Mouse (Mus musculus) ovary, postnatal 36 days (tissue): ENCODE measurements around the gene Vmn1r121.
"Not testable (repeated sequence)": the region's sequence is repeated elsewhere in the genome, so short reads cannot be mapped to it uniquely, and the experiment has no call there.

Source experiments
- DNase-seq: peaks from one replicate; pipeline ENCODE4 v3.0.0; 2022; ENCODE audit warnings: low spot score, mixed read lengths

Vmn1r121 gene

DNA sequence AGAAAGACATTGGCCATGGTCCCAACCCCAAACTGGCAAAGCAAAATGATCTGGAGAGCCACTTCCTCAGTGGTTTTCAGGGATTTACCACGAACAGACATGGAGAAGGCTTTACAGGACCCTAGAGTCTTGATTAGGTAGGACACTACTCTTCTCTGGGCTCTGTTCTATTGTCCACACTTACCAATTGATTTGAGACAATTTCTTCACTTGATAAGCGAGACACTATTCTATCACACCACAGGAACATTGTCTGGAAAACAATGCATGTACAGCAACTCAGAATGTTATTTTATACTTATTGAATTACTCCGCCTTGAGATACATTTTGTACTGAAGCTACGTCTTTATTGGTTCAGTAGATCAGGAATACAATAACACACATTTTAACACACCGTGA is at the start of gene Vmn1r121:
Vmn1r121 (minus strand) TSS at position 101 of the 400 bp plus-strand sequence.
- not testable (repeated sequence) for DNase-seq

DNA sequence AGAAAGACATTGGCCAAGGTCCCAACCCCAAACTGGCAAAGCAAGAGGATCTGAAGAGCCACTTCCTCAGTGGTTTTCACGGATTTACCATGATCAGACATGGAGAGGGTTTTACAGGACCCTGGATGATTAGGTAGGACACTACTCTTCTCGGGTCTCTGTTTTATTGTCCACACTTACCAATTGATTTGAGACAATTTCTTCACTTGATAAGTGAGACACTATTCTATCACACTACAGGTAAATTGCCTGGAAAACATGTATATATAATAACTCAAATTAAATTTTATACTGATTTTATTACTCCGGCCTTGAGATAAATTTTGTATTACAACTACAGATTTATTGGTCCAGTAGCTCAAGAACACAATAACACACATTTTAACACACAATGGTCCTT is 35.7 kb upstream of the Vmn1r121 start, which contains the start of gene Vmn1r122:
Vmn1r122 (minus strand) TSS at position 101 of the 400 bp plus-strand sequence.
- DNase-seq: not testable (repeated sequence)

DNA sequence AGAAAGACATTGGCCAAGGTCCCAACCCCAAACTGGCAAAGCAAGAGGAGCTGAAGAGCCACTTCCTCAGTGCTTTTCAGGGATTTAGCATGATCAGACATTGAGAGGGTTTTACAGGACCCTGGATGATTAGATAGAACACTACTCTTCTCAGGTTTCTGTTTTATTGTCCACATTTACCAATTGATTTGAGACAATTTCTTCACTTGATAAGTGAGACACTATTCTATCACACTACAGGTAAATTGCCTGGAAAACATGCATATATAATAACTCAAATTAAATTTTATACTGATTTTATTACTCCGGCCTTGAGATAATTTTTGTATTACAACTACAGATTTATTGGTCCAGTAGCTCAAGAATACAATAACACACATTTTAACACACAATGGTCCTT is 44.6 kb downstream of the Vmn1r121 start, which contains the start of gene Vmn1r120:
Vmn1r120 (minus strand) TSS at position 101 of the 400 bp plus-strand sequence.
- not testable (repeated sequence) for DNase-seq
